Mouse (Mus musculus): ENCODE data around the gene Mfap2.

DNA sequence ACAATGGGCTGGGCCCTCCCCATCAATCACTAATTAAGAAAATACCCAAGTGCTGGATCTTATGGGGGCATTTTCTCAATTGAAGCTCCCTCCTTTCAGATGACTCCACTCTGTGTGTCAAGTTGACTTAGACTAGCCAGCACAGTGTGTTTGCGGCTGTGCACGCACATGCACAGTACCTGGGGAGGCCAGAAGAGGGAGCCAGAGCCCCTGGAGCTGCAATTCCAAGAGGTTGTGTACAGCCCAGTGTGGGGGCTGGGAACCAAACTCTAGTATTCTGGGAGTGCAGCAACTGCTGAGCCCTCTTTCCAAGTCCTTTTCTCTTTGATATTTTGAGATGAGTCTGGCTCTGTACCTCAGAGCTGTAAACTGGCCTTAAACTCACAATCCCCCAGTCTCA lies 28.6 kb upstream of the Mfap2 start:
- TF ChIP-seq POLR2A (IDR thresholded peaks at IDR 0.05; ENCODE audit: extremely low read depth, insufficient read depth, low read length) = no peak
- TF ChIP-seq CTCF (IDR thresholded peaks at IDR 0.05; ENCODE audit: extremely low read depth, insufficient read depth, low read length) = peak; percentile 22; the same call in 1 of the 2 replicates
